ENCODE assay signal across 15 mouse cellular contexts in genomic region chr14:122862623-122863022, GRCm38 (mm10). TPM values are rescaled to one million over a fixed set of nuclear protein-coding genes. Genes with fewer than 3 reads are reported as not detected.
DNase-seq lines count a peak whose midpoint lies in the region; ATAC-seq and TF ChIP-seq lines count a peak whose summit lies in the region.
"Had no signal": no experiment of that assay in that cellular context is flagged by ENCODE, and none has a peak within 500 bp of the region (broad histone marks: within the 10 kb centered on the region; RNA-seq: fewer than 3 reads in every experiment).

No protein-coding gene starts in this region.

- no peak overlapping the region for H3K9ac ChIP-seq in hindbrain, postnatal 0 days (replicated peaks; ENCODE audit: low read length)
- H3K9ac ChIP-seq in hindbrain, embryonic 14.5 days = no peak overlapping the region
- no peak overlapping the region for H3K9ac ChIP-seq in forebrain, embryonic 13.5 days
- H3K9ac ChIP-seq: liver, embryonic 12.5 days; midbrain, embryonic 13.5 days; neural tube, embryonic 13.5 days; stomach, embryonic 15.5 days had no signal

- no peaks in the 10 kb centered on the region for H3K4me1 ChIP-seq in hindbrain, postnatal 0 days (ENCODE audit: insufficient read depth, low read length)
- H3K4me1 ChIP-seq in hindbrain, embryonic 14.5 days (replicated peaks; ENCODE audit: control insufficient read depth, insufficient read depth, low read length) = no peaks in the 10 kb centered on the region
- H3K4me1 ChIP-seq in forebrain, embryonic 13.5 days = peaks cover 16% of the 10 kb centered on the region
- H3K4me1 ChIP-seq: midbrain, embryonic 13.5 days; neural tube, embryonic 13.5 days; stomach, embryonic 15.5 days had no signal

- ATAC-seq in hindbrain, postnatal 0 days = no peak
- no peak for ATAC-seq in hindbrain, embryonic 14.5 days (ENCODE audit: low FRiP score)
- peak; percentile 68; the same call in 1 of the 2 replicates for ATAC-seq in forebrain, embryonic 13.5 days
- no peak for ATAC-seq in inflammation-experienced regulatory T-cells, adult 6 months
- ATAC-seq: liver, embryonic 12.5 days; midbrain, embryonic 13.5 days had no signal

- WGBS in hindbrain, postnatal 0 days = 28% methylated on average over 4 of the region's 4 CpGs
- 47% methylated on average over 4 of the region's 4 CpGs for WGBS in hindbrain, embryonic 14.5 days
- 10% methylated on average over 4 of the region's 4 CpGs for WGBS in forebrain, embryonic 13.5 days

- H3K27ac ChIP-seq in hindbrain, postnatal 0 days = no peak overlapping the region
- H3K27ac ChIP-seq in hindbrain, embryonic 14.5 days = no peak overlapping the region
- no peak overlapping the region for H3K27ac ChIP-seq in forebrain, embryonic 13.5 days
- H3K27ac ChIP-seq: left cerebral cortex, adult 2 months; liver, embryonic 12.5 days; midbrain, embryonic 13.5 days; neural tube, embryonic 13.5 days; stomach, embryonic 15.5 days had no signal

- TF ChIP-seq CTCF in hindbrain, postnatal 0 days (IDR thresholded peaks at IDR 0.05; ENCODE audit: low read depth) = no peak

- no peaks in the 10 kb centered on the region for H3K36me3 ChIP-seq in hindbrain, postnatal 0 days (ENCODE audit: insufficient read depth, low read length)
- no peaks in the 10 kb centered on the region for H3K36me3 ChIP-seq in hindbrain, embryonic 14.5 days (replicated peaks; ENCODE audit: control insufficient read depth, insufficient read depth)
- no peaks in the 10 kb centered on the region for H3K36me3 ChIP-seq in forebrain, embryonic 13.5 days (ENCODE audit: poor library complexity, severe bottlenecking)
- H3K36me3 ChIP-seq: liver, embryonic 12.5 days; midbrain, embryonic 13.5 days; neural tube, embryonic 13.5 days; stomach, embryonic 15.5 days had no signal

- no peaks in the 10 kb centered on the region for H3K9me3 ChIP-seq in hindbrain, postnatal 0 days (ENCODE audit: low read length)
- H3K9me3 ChIP-seq in hindbrain, embryonic 14.5 days (ENCODE audit: control insufficient read depth, low read length) = no peaks in the 10 kb centered on the region
- no peaks in the 10 kb centered on the region for H3K9me3 ChIP-seq in forebrain, embryonic 13.5 days (replicated peaks)
- H3K9me3 ChIP-seq: liver, embryonic 12.5 days; midbrain, embryonic 13.5 days; neural tube, embryonic 13.5 days; stomach, embryonic 15.5 days had no signal

- no peak overlapping the region for H3K4me3 ChIP-seq in hindbrain, postnatal 0 days (ENCODE audit: low read length)
- H3K4me3 ChIP-seq in hindbrain, embryonic 14.5 days (replicated peaks; ENCODE audit: low read length) = no peak overlapping the region
- H3K4me3 ChIP-seq in forebrain, embryonic 13.5 days = no peak overlapping the region
- H3K4me3 ChIP-seq: left cerebral cortex, adult 2 months; liver, embryonic 12.5 days; midbrain, embryonic 13.5 days; neural tube, embryonic 13.5 days; stomach, embryonic 15.5 days had no signal

- H3K27me3 ChIP-seq in hindbrain, postnatal 0 days (ENCODE audit: insufficient read depth, low read length) = no peaks in the 10 kb centered on the region
- H3K27me3 ChIP-seq in hindbrain, embryonic 14.5 days (ENCODE audit: control insufficient read depth, insufficient read depth, low read length) = no peaks in the 10 kb centered on the region
- H3K27me3 ChIP-seq in forebrain, embryonic 13.5 days = peaks cover 14% of the 10 kb centered on the region; the same call in 1 of the 2 replicates
- H3K27me3 ChIP-seq: liver, embryonic 12.5 days; midbrain, embryonic 13.5 days; neural tube, embryonic 13.5 days; stomach, embryonic 15.5 days had no signal

- DNase-seq in hindbrain, postnatal 0 days (ENCODE audit: low spot score) = peak; percentile 57
- DNase-seq in hindbrain, embryonic 14.5 days (ENCODE audit: low spot score) = no peak
- peak; percentile 10 for DNase-seq in right cerebral cortex, adult 18-20 months
- DNase-seq in right cerebral cortex, postnatal 25 days = no peak
- DNase-seq in B cell, adult 2 months = no peak
- DNase-seq: lung, postnatal 10 days; right cerebral cortex, postnatal 4 days; thymus, postnatal 4 days had no signal

- no peak overlapping the region for H3K4me2 ChIP-seq in hindbrain, postnatal 0 days (ENCODE audit: low read depth, low read length)
- H3K4me2 ChIP-seq in hindbrain, embryonic 14.5 days (replicated peaks) = no peak overlapping the region
- H3K4me2 ChIP-seq in forebrain, embryonic 13.5 days = no peak overlapping the region
- H3K4me2 ChIP-seq: liver, embryonic 12.5 days; midbrain, embryonic 13.5 days; neural tube, embryonic 13.5 days; stomach, embryonic 15.5 days had no signal

RNA-seq across cellular contexts. Expression of gene Ggact, which starts 50.9 kb away (rescaled TPM):
- 18.4 and 36.5 TPM in 2 replicates for total RNA-seq in hindbrain, postnatal 0 days (2014; rRNA removed)
- polyA plus RNA-seq in hindbrain, postnatal 0 days (2015; fragmentation: Nextera tagmentation; extraction: Ambion mirVana) = 27.9 and 29.1 TPM in 2 replicates
- polyA plus RNA-seq in hindbrain, embryonic 14.5 days (2014; fragmentation: Nextera tagmentation; extraction: Ambion mirVana) = 8.6 and 10.6 TPM in 2 replicates
- polyA plus RNA-seq in forebrain, embryonic 13.5 days (2015; fragmentation: Nextera tagmentation; extraction: Ambion mirVana) = 5.0 and 5.2 TPM in 2 replicates
- 10 to 100 TPM; 16.8 to 36.1 (median 27.9) TPM for polyA plus RNA-seq in inflammation-experienced regulatory T-cells, adult 6 months (2017; shearing (Covaris generic))

Comparison
In these comparisons a context has a peak if more than half of its experiments do, and no peak if none do; other contexts are left out.
1. DNase-seq: peak in hindbrain, postnatal 0 days (single experiment) and right cerebral cortex, adult 18-20 months (single experiment); none in hindbrain, embryonic 14.5 days (single experiment), right cerebral cortex, postnatal 25 days (single experiment) and B cell, adult 2 months (0 of 2).